Mouse (Mus musculus): ENCODE measurements around the gene Ccdc167.

The Ccdc167 gene

DNA sequence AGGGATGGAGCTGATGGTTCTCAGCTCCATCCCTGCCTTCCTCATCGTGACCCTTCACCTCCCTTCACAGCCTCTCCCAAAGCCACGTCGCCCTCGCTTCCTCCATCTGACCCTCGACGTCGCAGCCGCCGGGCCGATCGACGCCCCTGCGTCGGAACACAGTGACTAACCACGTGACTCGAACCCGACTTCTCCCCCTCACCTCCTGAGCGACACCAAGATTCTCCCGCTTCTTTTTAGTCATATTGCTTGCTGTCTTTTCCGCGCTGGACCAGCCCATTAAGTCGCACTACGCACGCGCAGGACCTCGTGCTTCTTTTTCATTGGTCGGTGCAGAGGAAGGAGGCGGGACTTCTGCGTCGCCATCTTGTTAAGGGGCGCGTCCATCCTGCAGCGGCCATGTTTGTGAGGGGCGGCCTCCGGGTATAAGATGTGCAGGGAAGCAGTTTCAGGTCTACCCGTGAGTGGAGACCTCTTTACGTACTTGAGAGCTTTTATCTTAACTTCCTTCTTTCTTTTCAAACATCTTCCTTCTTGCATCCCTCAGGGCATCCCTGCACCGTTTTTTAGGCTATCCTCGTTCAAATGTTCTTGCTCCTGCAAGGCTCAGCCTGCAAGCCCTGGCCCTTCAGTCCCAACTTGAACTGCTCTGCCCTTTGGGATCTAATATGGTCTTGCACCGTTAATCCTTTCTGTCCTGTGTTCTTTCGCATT, at the start of gene Ccdc167:
TSS of gene Ccdc167 (minus strand) at position 313 of the 714 bp plus-strand sequence.
- DNase-seq (ENCODE audit: low spot score in 2 of 2): peak; percentile 95 to 99

- DNase-seq (ENCODE audit: low spot score in 2 of 2): no peak
These were observed 48.5 kb upstream of the Ccdc167 start for GRCm38 (mm10) chr17:29765380-29765779.

DNA sequence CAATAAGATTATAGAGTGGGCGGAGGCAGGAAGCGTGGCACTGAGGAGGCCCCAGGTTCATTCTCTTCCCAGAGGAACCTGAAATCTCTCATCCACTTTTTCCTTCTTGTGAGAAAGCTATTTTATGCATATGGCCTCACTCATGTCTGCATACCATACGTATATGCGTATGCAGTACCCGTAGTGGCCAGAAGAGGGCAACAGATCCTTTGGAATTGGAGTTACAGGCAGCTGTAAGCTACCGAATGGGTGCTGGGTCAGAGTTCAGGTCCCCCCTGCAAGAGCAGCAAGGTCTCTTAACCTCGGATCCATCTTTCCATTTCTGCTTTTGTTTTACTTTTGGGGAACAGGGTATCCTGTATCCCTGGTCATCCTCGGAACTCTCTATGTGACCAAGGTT, 45.7 kb upstream of the Ccdc167 start:
- peak in 1 of 2 experiments; percentile 34 for DNase-seq (ENCODE audit: low spot score in 2 of 2)

DNA sequence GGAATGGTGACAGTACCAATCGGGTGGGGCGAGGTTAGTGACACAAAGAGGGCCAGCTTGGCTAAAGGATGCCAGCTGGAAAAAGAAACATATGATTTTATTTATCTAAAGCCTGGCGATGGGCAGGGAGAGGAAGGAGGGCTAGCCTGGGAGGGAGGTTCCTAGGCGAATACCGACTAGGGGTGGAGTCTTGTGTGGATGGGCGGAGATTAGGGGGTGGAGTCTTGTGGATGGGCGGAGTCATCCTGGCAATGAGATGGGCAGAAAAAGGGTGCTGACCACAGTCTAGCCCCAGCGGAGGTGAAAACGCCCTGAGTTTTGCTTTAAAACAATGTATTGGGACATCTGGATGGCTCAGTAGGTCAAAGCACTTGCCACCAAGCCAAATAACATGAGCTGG, 45.1 kb upstream of the Ccdc167 start:
- DNase-seq (ENCODE audit: low spot score in 2 of 2): no peak

- DNase-seq (ENCODE audit: low spot score in 2 of 2): no peak
These were observed 43.8 kb upstream of the Ccdc167 start for GRCm38 (mm10) chr17:29760404-29761375.

GRCm38 (mm10) chr17:29759963-29760362, 43.1 kb upstream of the Ccdc167 start:
- peak in 1 of 2 experiments; percentile 42 for DNase-seq (ENCODE audit: low spot score in 2 of 2)

GRCm38 (mm10) chr17:29756381-29756780, 39.5 kb upstream of the Ccdc167 start:
- no peak for DNase-seq (ENCODE audit: low spot score in 2 of 2)

GRCm38 (mm10) chr17:29754510-29754909, 37.7 kb upstream of the Ccdc167 start:
- DNase-seq (ENCODE audit: low spot score in 2 of 2): no peak

DNA sequence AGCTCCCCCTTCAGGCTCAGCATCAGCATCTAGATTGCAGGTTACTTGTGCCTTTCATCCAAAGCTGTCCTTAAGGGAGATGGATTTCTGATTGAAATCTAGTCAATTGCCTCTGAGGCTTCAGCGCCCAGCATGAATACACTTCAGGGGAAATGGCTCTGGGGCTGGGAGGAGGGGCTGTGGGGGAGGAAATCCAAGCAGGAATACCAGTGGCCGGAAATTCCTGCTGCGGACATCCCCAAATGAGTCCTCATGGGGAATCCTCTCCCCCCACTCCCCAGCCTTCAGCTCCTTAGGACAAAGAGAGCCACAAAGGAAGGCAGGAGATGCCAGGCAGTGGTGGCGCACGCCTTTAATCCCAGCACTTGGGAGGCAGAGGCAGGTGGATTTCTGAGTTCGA, 30.6 kb upstream of the Ccdc167 start:
- DNase-seq (ENCODE audit: low spot score in 2 of 2): no peak

DNA sequence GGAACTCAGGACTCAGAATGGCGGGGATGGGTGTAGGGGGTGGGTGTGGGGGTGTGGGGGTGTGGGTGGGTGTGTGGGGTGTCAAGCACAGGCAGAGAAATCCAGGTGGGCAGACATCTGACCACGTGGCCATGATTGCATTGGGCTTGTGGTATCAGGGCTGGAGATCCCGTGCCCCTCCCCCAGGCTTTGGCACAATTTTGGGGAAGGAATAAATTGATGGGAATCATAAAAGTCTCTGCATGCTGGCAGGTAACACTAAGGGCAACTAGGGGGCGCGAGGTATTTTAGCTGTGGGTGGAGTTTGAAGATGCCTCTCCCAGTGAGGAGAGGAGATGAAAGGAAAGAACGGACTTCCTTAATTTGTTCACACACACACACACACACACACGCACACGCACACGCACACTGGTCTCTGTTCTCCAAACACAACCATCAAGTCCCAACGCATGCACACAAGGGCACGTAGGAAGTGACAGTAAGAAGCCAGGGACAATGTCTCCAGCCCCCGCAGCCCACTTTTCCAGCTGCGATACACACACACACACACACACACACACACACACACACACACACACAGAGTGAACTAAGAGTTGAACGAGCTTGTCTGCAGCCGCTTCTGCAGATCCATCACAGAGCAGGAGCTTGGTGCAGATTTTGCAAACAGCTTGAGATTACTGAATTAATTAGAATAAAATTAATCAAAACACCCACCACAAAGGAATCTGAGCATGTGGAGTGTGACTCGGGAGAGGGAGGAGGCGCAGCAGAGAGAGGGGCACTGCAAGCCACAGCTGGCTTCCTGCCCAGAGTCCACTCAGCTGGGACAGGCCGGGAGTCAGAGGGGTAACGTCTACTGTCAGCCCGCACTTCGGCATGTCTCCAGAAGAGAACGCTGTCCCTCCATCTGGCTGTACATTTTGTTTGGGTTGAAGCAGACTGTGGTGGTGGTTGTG, 21.3 kb upstream of the Ccdc167 start:
- DNase-seq (ENCODE audit: low spot score in 2 of 2): peak; percentile 24 to 59

GRCm38 (mm10) chr17:29736448-29737014, 19.7 kb upstream of the Ccdc167 start:
- DNase-seq (ENCODE audit: low spot score in 2 of 2): no peak

- no peak for DNase-seq (ENCODE audit: low spot score in 2 of 2)
These were observed 15.7 kb upstream of the Ccdc167 start for GRCm38 (mm10) chr17:29732522-29732921.

- no peak for DNase-seq (ENCODE audit: low spot score in 2 of 2)
These were observed 15.1 kb upstream of the Ccdc167 start for GRCm38 (mm10) chr17:29731953-29732325.

- no peak for DNase-seq (ENCODE audit: low spot score in 2 of 2)
These were observed 14.6 kb upstream of the Ccdc167 start for GRCm38 (mm10) chr17:29731266-29731952.

DNA sequence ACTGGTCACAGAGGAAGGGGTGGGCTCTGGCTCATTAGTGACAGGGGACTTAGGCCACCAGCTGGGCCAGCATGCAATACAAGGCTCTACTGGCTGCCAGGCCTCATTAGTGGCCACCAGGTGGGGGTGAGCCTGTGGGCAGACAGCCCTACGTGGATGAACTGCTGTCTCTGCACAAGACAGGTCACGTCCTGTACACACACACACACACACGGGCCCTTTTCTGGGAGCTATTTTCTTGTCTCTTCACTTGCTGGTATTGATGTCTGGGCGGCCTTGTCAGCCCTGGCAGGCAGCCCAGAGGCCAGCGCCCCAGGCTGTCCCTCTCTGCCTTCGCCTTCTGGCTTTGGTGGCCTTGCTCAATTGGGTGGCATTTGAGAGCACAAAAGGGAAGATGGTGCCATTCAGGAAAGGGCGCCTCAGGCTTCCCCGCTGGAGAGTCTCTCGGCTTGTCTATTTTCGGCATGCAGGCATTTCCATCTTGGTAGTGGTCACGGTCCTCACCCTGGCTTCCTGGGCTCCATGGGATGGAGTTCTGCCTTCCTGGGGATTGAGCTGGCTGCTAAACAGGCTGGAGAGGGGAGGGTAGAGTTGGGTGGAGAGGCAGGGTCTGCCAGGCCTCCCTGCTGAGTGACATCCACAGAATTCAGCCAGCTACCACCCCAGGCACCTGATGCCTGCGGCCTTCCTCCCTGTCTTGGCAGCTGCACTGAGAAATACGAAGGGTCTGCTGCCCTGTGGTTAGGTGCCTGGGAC, 13.8 kb upstream of the Ccdc167 start:
- DNase-seq (ENCODE audit: low spot score in 2 of 2): no peak

- no peak for DNase-seq (ENCODE audit: low spot score in 2 of 2)
These were observed 11.2 kb upstream of the Ccdc167 start for GRCm38 (mm10) chr17:29728082-29728481.

GRCm38 (mm10) chr17:29725027-29725620, 8.3 kb upstream of the Ccdc167 start:
- no peak for DNase-seq (ENCODE audit: low spot score in 2 of 2)

DNA sequence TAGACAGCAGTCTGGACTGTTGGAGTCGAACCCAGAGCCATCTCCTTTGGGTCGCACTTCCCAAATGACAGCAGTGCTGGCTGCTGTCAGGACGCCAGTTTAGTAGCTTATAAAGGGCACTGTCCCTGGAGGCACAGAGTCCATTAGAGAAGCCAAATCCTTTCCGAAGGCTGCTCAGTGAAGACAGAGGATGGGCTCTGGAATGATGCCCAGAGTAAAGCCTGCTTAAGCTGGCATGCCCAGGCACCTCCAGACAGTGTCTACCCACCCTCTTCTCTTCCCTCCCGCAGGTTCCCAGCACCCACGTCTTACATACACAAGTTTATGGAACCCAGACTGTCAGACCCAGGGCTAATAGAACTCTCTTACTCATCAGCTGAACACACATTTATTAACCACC, 7.8 kb upstream of the Ccdc167 start:
- DNase-seq (ENCODE audit: low spot score in 2 of 2): no peak

GRCm38 (mm10) chr17:29720755-29721365, 4.0 kb upstream of the Ccdc167 start:
- DNase-seq (ENCODE audit: low spot score in 2 of 2): no peak
